Mouse (Mus musculus) liver, embryonic 11.5 days (tissue): Measurements from ENCODE around the gene Ank2. TPM values are rescaled to one million over a fixed set of nuclear protein-coding genes. Genes with fewer than 3 reads are reported as not detected.

Experiments used
- ATAC-seq: fragments of 200-750 bp; cut with Nextera tagmentation; replicated peaks from 2 replicates; pipeline ENCODE4 v1.8.0; 2017; ENCODE audit warnings: moderate number of reproducible peaks, mild to moderate bottlenecking, moderate TSS enrichment, moderate library complexity; ENCODE audit not compliant: low FRiP score
- DNase-seq: peaks from one replicate; pipeline ENCODE4 v3.0.0-alpha.2; 2017; ENCODE audit warnings: low spot score
- H3K27ac ChIP-seq: fragments of 300-500 bp; sonication (generic); 2 replicates; pipeline ENCODE4 v1.5.1; 2014; ENCODE audit warnings: mild to moderate bottlenecking, low read depth, low read length, control low read depth
- H3K27me3 ChIP-seq: fragments of 300-500 bp; sonication (generic); replicated peaks from 2 replicates; pipeline ENCODE4 v1.6.1; 2014; ENCODE audit warnings: low read length, mixed read lengths; ENCODE audit not compliant: control insufficient read depth, insufficient read depth
- H3K36me3 ChIP-seq: fragments of 300-500 bp; sonication (generic); 2 replicates; pipeline ENCODE4 v1.6.1; 2014; ENCODE audit warnings: mild to moderate bottlenecking, low read length, moderate library complexity, mixed read lengths; ENCODE audit not compliant: control insufficient read depth, insufficient read depth
- H3K4me1 ChIP-seq: fragments of 300-500 bp; sonication (generic); replicated peaks from 2 replicates; pipeline ENCODE4 v1.6.1; 2014; ENCODE audit warnings: low read length, mixed read lengths; ENCODE audit not compliant: control insufficient read depth, insufficient read depth
- H3K4me2 ChIP-seq: fragments of 300-500 bp; sonication (generic); 2 replicates; pipeline ENCODE4 v1.6.1; 2014; ENCODE audit warnings: mild to moderate bottlenecking, control low read depth, moderate library complexity
- H3K4me3 ChIP-seq: fragments of 300-500 bp; sonication (generic); 2 replicates; pipeline ENCODE4 v1.5.1; 2014; ENCODE audit warnings: low read depth, low read length, control low read depth
- H3K9ac ChIP-seq: fragments of 300-500 bp; sonication (generic); 2 replicates; pipeline ENCODE4 v1.6.1; 2014; ENCODE audit warnings: low read depth, low read length, control low read depth
- H3K9me3 ChIP-seq: fragments of 300-500 bp; sonication (generic); 2 replicates; pipeline ENCODE4 v1.6.1; 2016; ENCODE audit warnings: low read length, inconsistent platforms, mixed read lengths; ENCODE audit not compliant: control insufficient read depth
- WGBS: fragments of 180-500 bp; shearing (Covaris S2); extraction: QIAGEN DNeasy Blood & Tissue Kit; methylation state at CpG from one replicate; pipeline ENCODE4 v1.1.7; 2014; 5-methylcytosine and 5-hydroxymethylcytosine counted together
- polyA plus RNA-seq: library from polyadenylated mRNA; unstranded; fragments of >200 nt; fragmentation: Nextera tagmentation; extraction: Ambion mirVana; gene quantifications from 2 replicates; pipeline ENCODE4 v1.2.1, GENCODE M21; 2014

Ank2 gene
- polyA plus RNA-seq, 1 experiment from 2014 or later, result 17.3 TPM

DNA sequence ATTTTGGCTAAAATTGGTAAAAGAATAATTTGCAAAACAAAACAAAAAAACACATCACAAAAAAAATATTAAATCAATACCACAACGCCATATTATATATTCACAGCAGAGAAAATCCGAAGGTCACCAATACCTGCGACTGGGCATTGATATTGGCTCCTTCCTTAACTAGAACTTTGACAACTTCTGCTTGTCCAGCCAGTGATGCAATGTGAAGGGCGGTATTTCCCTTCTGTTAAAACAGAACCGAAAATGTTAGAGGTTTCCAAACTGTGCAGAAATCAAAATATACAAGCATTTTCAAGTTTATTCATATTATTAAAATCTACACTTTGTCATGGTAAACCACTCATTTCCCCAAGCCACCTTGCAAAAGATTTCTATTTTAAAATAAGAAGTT lies 421.8 kb downstream of the Ank2 start:
- Histone ChIP-seq H3K27ac (no peak overlapping the region), H3K4me1 (no peaks in the 10 kb centered on the region), H3K4me2 (no peak overlapping the region), H3K36me3 (no peaks in the 10 kb centered on the region), H3K9ac (no peak overlapping the region), H3K9me3 (no peaks in the 10 kb centered on the region), H3K27me3 (no peaks in the 10 kb centered on the region), H3K4me3 (no peak overlapping the region)
- WGBS, result 85% methylated on average over 5 of the region's 5 CpGs
- DNase-seq (no peak), ATAC-seq (no peak)

- H3K36me3 ChIP-seq, result no peaks in the 10 kb centered on the region
- no peak overlapping the region for H3K4me3 ChIP-seq
- no peak overlapping the region for H3K9ac ChIP-seq
- WGBS, result 74% methylated on average over 8 of the region's 8 CpGs
- H3K4me2 ChIP-seq, result no peak overlapping the region
- no peaks in the 10 kb centered on the region for H3K4me1 ChIP-seq
- ATAC-seq (no peak), DNase-seq (no peak)
- H3K27me3 ChIP-seq, result no peaks in the 10 kb centered on the region
- no peaks in the 10 kb centered on the region for H3K9me3 ChIP-seq
- no peak overlapping the region for H3K27ac ChIP-seq
Measured at GRCm38 (mm10) chr3:127075531-127076280, 423.4 kb downstream of the Ank2 start.

DNA sequence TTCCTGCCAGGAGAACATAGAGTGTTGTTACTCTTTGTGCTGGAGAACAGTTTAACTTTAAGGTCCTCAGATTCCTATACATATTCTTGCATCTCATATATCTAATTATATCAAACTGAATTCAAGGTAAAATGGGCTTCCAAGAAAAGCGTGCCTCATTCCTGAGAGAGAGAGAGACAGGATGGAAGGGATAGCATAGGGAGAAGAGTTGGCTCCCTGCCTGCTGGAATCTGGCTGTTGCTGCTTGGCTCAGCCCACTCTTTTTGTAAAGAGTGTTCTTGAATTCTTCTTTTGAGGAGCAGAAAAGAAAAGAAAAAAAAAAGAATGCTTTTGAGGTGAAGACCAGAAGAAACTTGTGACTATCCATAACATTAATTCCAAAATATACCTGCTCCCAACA lies 427.7 kb downstream of the Ank2 start:
- no peaks in the 10 kb centered on the region for H3K36me3 ChIP-seq
- no peak for ATAC-seq
- no peak overlapping the region for H3K9ac ChIP-seq
- no peak for DNase-seq
- no peaks in the 10 kb centered on the region for H3K9me3 ChIP-seq
- 75% methylated on average over 1 of the region's 1 CpGs for WGBS
- H3K4me2 ChIP-seq, result no peak overlapping the region
- H3K27ac ChIP-seq, result no peak overlapping the region
- no peaks in the 10 kb centered on the region for H3K27me3 ChIP-seq
- H3K4me1 ChIP-seq, result no peaks in the 10 kb centered on the region
- no peak overlapping the region for H3K4me3 ChIP-seq

DNA sequence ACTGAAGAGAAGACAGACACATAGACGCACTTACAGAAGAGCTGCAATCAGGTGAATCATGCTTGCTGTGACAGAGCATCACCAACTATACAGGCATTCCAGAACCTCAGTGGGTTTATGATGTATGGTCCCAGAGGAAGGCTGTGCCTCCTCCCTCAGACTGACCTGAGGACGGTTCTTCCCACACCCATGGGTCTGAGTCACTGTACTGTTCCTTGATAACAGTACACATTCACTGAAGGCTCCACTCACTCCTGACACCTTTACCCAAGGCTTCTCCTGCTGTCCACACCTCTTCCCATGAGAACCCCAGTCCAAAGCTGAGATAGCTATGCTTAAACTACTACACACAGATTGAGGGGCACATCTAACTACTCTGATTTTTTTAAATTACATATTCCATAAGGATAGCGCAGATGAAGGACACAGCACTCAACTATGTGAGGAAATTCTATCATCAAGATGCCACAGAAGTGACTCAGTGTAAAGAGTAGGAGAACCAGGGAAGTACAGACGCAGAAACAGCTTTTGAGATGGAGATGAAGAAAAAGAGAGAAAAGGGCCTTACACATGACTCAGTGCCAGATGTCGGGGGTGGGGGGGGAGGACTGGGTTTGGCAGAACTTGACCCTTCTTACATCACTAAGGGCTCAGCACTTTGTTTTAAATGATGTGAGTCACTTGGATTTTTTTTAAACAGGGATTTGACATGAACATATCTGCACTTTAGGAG lies 435.3 kb downstream of the Ank2 start:
- 78% methylated on average over 5 of the region's 5 CpGs for WGBS
- Histone ChIP-seq H3K9ac (no peak overlapping the region), H3K27ac (no peak overlapping the region), H3K36me3 (no peaks in the 10 kb centered on the region), H3K4me3 (no peak overlapping the region), H3K4me2 (no peak overlapping the region), H3K27me3 (no peaks in the 10 kb centered on the region), H3K9me3 (no peaks in the 10 kb centered on the region), H3K4me1 (no peaks in the 10 kb centered on the region)
- ATAC-seq (no peak), DNase-seq (no peak)

DNA sequence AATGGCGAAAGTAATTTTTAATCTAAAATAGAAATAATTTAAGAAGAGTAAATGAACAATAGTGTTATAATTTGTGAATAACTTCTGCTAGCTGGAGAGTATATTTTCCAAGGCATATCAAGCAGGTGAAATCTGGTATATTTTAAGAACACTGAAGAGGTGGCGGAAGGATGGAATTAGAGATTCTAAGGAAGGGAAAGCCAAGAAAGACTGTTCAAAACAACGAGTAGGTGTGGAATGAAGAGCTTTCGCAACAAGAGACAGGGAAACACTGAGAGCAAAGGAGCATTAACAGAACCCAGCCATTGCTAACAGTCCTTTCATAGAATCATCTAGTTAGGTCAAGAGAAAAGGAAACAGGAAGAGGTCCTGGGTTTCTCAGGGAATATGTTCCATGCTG lies 439.5 kb downstream of the Ank2 start:
- no peak for DNase-seq
- H3K4me3 ChIP-seq, result no peak overlapping the region
- ATAC-seq, result no peak
- no peaks in the 10 kb centered on the region for H3K4me1 ChIP-seq
- H3K36me3 ChIP-seq, result no peaks in the 10 kb centered on the region
- H3K27me3 ChIP-seq, result no peaks in the 10 kb centered on the region
- no peak overlapping the region for H3K9ac ChIP-seq
- H3K4me2 ChIP-seq, result no peak overlapping the region
- H3K27ac ChIP-seq, result no peak overlapping the region
- WGBS, result 84% methylated on average over 4 of the region's 4 CpGs
- no peaks in the 10 kb centered on the region for H3K9me3 ChIP-seq

GRCm38 (mm10) chr3:127041288-127041687 lies 457.9 kb downstream of the Ank2 start:
- ATAC-seq, result no peak
- WGBS, result 81% methylated on average over 7 of the region's 7 CpGs
- no peak for DNase-seq
- Histone ChIP-seq H3K9me3 (no peaks in the 10 kb centered on the region), H3K4me1 (no peaks in the 10 kb centered on the region), H3K36me3 (no peaks in the 10 kb centered on the region), H3K4me3 (no peak overlapping the region), H3K27me3 (no peaks in the 10 kb centered on the region), H3K4me2 (no peak overlapping the region), H3K27ac (no peak overlapping the region), H3K9ac (no peak overlapping the region)

DNA sequence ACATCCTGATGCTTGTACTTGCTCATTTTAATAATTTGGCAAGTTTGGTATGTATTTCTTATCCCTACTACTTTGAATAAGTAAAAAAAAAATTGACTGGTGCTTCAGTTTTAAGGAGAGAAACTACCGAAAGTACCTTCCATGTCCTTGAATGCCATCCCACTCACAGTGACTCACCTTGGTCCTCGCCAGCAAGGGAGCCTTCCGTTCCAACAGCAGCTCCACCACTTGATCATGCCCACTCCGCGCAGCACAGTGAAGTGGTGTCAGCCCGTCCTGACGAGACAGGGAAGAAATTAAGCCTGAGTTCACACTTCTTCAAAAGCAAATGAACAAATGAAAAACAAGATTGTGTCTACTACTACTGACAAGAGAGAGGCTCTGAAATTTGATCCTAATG lies 460.6 kb downstream of the Ank2 start:
- ATAC-seq (no peak), DNase-seq (no peak)
- H3K9ac ChIP-seq, result no peak overlapping the region
- H3K4me1 ChIP-seq, result no peaks in the 10 kb centered on the region
- no peak overlapping the region for H3K4me3 ChIP-seq
- no peaks in the 10 kb centered on the region for H3K9me3 ChIP-seq
- no peak overlapping the region for H3K4me2 ChIP-seq
- H3K27ac ChIP-seq, result no peak overlapping the region
- H3K36me3 ChIP-seq, result no peaks in the 10 kb centered on the region
- H3K27me3 ChIP-seq, result no peaks in the 10 kb centered on the region
- 79% methylated on average over 7 of the region's 7 CpGs for WGBS

DNA sequence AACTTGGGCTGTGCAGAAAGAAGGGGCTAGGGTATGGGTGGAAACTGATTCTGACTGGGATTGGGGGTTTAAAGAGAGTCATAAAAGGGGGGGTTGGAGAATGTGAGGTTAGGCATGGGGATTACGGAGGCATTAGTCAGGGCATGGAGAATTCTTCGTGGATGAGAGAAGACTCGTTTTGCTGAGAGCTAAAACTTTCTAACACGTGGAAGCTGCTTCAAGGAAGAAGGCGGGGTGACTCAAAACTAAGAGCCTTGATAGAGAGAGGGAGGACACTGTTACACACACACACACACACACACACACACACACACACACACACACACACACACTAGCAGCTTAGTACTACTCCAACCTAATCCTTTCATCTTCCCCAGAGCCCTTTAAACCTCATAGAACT lies 463.0 kb downstream of the Ank2 start:
- Histone ChIP-seq H3K4me3 (no peak overlapping the region), H3K9me3 (no peaks in the 10 kb centered on the region), H3K27me3 (no peaks in the 10 kb centered on the region), H3K4me2 (no peak overlapping the region), H3K36me3 (no peaks in the 10 kb centered on the region), H3K4me1 (no peaks in the 10 kb centered on the region), H3K27ac (no peak overlapping the region), H3K9ac (no peak overlapping the region)
- ATAC-seq, result no peak
- no peak for DNase-seq
- WGBS, result 73% methylated on average over 5 of the region's 5 CpGs

DNA sequence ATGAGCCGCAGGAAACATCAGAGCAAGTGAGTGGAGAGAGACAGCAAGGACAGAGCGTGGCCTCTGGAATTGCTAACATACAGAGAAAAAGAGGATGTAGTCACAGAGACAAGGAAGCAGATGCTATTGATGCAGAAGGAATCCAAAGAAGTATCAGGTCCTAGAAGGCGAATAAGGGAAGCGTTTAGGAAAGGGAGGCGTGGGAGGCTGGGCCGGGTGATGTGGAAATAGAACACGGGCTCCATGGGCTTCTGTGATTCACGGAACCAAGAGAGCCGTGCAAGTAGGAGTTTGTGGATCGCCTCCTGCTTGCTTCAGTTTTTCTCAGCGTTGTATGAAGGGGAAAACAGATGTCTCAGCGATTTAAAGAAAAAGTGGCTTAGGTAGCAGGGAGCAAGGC lies 463.6 kb downstream of the Ank2 start:
- no peak for DNase-seq
- Histone ChIP-seq H3K9ac (no peak overlapping the region), H3K4me2 (no peak overlapping the region), H3K27me3 (no peaks in the 10 kb centered on the region), H3K4me3 (no peak overlapping the region), H3K36me3 (no peaks in the 10 kb centered on the region), H3K9me3 (no peaks in the 10 kb centered on the region), H3K27ac (no peak overlapping the region), H3K4me1 (no peaks in the 10 kb centered on the region)
- ATAC-seq, result no peak
- WGBS, result 79% methylated on average over 12 of the region's 12 CpGs
